Mouse (Mus musculus): Measurements from ENCODE around the gene Camk2n1.
A peak's percentile ranks its signal among the peaks of the same experiment; 100 is the strongest.
"Not testable (repeated sequence)": the region's sequence is repeated elsewhere in the genome, so short reads cannot be mapped to it uniquely, and the experiment has no call there.

Gene Camk2n1

DNA sequence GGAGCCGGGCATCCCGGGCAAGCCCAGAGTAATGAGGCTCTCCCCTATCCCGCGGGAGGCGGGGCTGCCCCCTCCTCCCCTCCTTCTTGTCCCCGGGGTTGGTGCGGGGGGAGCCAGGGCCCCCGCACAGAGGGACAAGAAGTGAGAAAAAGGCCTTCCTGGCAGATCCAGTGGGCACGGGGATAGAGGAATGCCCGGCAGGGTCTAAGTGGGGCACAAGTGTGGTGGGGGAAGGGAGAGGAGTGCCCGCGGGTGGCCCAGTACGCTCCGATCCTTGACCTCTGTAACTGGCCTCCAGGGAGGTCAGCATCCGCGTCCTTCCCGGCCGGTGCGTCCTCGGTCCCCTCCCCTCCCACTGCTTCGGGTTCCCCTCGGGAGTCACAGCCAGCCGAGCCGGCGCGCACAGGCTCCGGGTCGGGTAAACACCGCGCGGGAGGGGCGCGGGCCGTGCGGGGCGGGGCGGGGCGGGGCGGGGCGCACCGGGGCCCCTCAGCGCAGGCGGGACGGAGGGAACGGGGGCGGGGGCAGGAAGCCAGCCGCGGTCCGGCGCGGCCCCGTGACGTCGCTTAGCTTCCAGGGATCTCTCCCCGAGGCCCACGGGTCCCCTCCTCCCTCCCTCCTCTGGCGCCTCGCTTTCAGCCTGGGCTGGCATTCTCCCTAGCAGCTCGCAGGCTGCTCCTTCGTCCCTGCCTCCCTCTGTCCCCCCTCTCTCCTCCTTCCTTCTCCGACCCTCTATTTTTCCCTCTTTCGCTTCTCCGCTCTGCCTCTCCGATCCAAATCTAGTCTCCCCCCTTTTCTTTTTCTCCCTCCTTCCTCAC is at the start of gene Camk2n1:
Camk2n1 (plus strand) TSS at position 562 of the 818 bp plus-strand sequence.
- DNase-seq = peak; percentile 94

- peak; percentile 62 to 82 for DNase-seq
Observed at GRCm38 (mm10) chr4:138404806-138405205, 49.3 kb upstream of the Camk2n1 start.

- peak; percentile 17 to 43 for DNase-seq
Observed at GRCm38 (mm10) chr4:138407479-138408194, 46.5 kb upstream of the Camk2n1 start.

DNA sequence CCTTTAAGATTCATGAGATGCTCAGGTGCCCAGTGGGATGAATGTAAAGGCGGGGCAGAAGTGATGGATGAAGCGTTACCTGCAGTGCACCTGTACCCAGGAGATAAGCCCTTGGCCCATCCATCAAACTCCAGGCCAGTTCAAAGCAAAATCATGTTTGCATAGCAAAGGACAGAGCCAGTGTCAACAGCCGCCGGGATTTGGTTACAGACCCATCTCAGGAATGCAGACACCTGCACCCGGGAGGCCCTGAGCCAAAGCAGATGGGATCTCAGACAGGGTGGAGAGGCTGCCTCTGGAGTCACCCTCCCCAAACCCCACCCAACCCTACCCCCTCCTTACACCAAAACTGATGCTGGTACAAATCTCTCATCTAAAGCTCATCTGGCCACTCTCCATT is 43.1 kb upstream of the Camk2n1 start:
- DNase-seq = no peak

DNA sequence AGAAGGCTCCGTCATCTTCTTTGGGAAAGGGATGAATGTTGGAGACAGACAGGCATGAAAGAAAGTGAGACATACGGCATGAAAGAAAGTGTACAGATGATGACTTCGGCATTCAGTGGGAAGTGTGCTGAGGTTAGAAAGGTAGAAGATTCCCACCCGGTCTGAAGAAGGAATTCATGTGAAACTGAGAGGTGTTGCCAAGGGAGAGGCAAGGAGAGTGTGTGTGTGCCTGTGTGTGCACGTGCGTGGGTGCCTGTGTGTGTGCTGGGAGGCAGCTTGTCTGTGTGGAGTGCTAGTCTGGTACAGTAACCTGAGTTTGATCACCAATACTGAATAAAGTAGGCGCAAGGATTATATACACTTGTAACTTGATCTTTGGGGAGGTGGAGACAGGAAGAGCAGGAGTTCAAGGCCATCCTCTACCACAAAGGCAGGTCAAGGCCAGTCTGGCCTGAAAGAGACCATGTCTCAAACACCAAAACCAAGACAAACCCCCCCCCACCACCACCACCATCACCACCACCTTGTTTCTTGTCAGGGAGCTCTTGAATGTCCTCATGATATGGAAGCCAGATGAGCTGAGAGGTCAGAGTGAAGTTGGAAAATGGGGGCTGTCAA is 42.5 kb upstream of the Camk2n1 start:
- no peak for DNase-seq

GRCm38 (mm10) chr4:138414725-138415124 is 39.4 kb upstream of the Camk2n1 start:
- DNase-seq = peak; percentile 23 to 37

GRCm38 (mm10) chr4:138415991-138416390 is 38.1 kb upstream of the Camk2n1 start:
- DNase-seq = no peak

GRCm38 (mm10) chr4:138416414-138416813 is 37.7 kb upstream of the Camk2n1 start:
- DNase-seq = no peak

- DNase-seq = no peak
Observed at GRCm38 (mm10) chr4:138417882-138418281, 36.2 kb upstream of the Camk2n1 start.

GRCm38 (mm10) chr4:138418340-138418957 is 35.7 kb upstream of the Camk2n1 start:
- no peak for DNase-seq

DNA sequence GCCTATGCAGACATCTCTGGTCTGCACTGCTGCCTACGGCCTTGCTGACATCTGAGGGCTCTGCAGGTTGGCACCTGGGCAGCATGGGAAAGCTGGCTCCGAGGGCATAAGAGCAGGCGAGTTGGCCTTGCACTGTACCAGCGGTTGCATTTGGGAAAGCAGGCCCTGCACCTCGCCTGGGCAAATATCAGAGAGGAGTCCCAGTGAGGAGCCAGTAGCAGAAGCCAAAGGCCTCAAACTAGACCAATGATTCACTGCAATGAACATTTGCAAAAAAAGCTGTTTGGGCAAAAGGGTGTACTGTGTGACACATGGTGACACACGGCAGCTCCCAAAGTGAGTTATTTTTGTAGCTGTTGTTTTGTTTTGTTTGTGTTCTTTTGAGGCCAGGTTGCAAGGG is 29.1 kb upstream of the Camk2n1 start:
- DNase-seq = no peak

GRCm38 (mm10) chr4:138425604-138426003 is 28.5 kb upstream of the Camk2n1 start:
- not testable (repeated sequence) for DNase-seq

- DNase-seq = peak; percentile 80 to 94
Observed at GRCm38 (mm10) chr4:138426778-138427705, 27.1 kb upstream of the Camk2n1 start.

DNA sequence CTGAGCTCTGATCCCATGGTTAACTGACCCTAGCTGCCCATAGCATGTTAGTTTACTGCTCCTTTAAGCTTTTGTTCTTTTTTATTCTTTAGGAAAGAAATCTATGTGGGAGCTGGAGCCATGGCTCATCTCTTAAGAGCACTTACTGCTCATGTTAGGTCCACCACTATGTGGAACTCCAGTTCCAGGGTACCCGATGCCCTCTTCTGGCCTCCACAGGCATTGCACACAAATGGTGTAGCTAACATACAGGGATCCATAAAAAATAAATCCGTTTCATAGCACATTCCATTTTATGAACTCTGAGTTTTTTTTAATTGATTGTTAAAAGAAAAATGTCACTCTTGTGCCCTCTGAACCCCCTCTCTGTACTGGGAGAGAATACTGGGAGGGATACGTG is 24.3 kb upstream of the Camk2n1 start:
- DNase-seq = peak; percentile 34 to 79

DNA sequence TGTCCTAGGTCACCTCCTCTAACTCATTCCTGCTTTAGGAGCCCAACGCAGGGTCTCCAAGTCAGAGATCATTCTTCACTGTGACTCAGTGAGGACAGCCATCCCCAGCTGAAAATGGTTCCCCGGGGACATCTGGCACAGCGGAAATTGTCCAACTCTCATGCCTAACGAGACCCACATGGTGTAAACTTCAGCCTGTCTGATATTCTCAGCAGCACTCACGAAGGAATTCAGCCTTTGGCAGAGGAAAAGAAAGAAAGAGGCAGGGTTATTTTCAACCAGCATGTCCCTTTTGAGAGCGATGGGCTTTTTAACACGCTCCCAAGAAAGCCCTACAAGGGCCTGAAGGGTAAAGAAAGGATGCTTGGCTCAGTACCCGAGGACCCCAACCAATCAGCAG is 22.8 kb upstream of the Camk2n1 start:
- no peak for DNase-seq

- DNase-seq = peak; percentile 96 to 97
Observed at GRCm38 (mm10) chr4:138434347-138435316, 19.5 kb upstream of the Camk2n1 start, which contains the start of gene Mul1. Gene Mul1 (plus strand): TSS chr4:138434671.

DNA sequence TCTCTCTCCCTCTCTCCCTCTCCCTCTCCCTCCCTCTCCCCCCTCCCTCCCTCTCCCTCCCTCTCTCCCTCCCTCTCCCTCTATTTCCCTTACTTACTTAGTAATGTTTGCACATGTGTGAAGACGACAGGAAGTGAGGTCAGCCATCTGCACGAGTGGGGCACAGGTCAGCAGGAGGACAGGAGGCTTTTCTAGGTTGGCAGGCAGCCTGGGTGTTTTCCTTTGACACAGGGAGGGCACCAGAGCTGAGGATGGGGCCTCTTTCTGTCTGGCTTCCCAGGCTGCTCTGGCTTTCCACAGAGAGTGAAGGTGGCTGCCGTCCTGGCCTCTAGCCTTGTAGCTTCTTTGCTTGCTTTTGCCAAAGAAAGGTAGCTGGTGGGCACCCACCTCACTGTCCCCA is 14.1 kb upstream of the Camk2n1 start:
- no peak for DNase-seq

DNA sequence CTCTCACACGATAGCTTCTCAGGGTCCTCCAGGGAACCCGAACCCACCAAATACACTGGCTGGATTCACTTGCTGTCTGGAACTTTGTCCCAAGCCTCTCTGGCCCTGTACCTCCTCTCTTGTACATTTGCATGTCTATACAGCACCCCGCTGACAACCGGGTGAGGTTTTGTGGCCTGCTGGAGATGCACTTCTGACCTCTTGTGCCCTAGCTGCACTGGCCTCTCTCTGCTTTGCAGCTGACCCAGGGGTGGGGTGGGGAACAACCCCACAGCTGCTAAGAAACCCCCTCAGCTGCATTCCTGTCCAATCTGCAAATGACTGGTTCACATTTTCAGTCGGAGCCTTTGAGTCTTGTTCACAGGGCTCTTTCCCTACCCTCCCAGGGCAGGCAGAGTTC is 9.2 kb upstream of the Camk2n1 start:
- no peak for DNase-seq

DNA sequence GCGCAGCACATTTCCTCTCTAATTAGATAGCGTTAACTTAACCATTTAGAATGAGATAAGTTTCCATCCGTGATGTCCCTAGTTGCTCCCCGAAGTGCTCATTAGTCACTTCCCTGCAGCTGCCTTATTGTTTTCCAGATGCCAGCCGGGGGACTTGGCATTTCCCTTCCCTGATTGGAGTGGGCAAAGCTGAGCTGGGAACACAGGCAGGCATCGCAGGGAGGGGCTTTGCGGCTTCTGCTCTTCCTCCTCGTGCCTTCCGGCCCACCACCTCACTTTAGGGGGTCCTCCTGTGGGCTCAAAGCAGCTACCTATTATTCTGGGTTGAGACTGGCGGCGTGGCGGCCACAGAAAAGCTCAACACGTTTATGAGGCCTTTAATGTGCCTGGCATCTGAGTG is 7.1 kb upstream of the Camk2n1 start:
- no peak for DNase-seq

- DNase-seq = peak; percentile 89 to 95
Observed at GRCm38 (mm10) chr4:138447387-138447786, 6.7 kb upstream of the Camk2n1 start.
